Mouse (Mus musculus): ENCODE results near the gene Fam49a. TPM values are rescaled to one million over a fixed set of nuclear protein-coding genes. Genes with fewer than 3 reads are reported as not detected.
"Not testable (repeated sequence)": the region's sequence is repeated elsewhere in the genome, so short reads cannot be mapped to it uniquely, and the experiment has no call there.

The Fam49a gene
- total RNA-seq, 2 experiments from 2014 or later = 170 to 187 TPM

DNA sequence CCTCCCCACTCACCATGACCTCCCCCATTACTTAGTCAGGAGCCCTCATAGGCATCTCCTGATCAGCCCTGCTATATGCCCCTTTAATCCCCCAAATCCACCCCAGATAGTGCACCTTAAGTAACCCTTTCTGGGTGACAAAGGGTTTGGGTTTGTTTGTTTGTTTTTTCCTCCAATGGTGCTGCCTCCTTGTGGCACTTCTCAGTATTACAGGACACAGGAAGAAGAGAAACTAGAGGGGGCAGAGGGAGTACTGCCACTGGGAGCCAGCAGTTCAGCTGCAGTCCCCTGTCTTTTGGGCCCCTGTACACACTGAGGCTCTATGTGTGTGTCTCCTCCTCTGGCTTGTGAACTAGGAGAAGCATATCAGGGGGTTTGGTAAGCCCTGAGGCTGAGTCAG lies 51.5 kb downstream of the Fam49a start:
- no peak for DNase-seq (ENCODE audit: low spot score in 2 of 2)

DNA sequence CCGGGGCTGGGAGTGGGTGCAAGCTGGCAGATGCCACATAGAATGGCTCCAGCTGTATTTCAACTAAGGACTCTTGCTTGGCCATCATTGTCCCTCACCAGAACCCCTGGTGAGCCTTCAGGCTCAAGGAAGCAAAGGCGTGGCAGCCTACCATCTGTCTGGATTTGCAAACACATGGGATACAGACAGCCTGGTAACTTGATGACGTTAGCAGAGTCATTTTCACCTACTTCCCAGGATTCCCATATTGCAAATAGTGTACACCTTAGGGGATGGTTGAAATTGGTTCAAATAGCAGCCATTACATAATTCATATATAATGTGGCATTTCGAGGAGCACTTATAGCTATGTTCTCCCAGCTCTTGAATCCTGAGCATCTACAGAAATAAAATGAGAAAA lies 52.0 kb downstream of the Fam49a start:
- no peak for DNase-seq (ENCODE audit: low spot score in 2 of 2)

DNA sequence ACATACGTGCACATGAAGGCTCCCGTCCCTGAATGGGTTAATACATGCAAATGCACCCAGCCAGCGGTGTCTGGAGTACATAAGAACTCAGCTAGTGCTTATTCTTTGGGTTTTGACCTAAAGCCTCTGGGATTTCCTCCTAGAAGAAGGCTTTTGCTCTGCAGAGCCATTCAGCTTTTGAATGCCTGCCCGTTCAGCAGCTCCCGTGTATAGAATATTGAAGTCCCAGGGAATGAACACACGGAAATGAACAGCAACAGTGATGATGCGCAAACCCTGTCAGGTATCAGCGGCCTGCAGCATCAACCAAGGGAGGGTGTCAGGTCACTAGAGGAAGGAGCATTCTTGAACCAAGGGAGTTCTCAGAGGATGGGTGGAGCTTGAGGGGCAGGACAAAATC lies 52.4 kb downstream of the Fam49a start:
- DNase-seq (ENCODE audit: low spot score in 2 of 2) = no peak

DNA sequence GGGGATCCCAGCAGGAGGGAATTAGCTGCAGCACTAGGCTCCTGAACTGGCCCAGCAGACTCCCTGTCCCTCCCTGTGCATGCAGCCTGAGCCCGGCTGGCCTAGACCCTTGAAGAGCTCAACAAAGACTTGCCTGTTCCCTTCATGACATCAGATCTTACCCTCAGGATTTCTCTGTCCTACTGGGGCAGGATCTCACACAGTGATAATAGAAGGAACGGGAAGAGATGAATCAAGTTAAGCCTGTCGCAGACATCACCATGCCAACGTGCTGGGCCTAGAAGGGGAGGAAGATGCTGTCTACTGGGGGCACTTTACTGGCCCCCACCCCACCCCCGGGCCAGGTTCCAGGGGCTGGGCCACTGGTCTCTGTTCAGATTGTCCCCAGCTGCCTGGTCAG lies 53.1 kb downstream of the Fam49a start:
- no peak for DNase-seq (ENCODE audit: low spot score in 2 of 2)

DNA sequence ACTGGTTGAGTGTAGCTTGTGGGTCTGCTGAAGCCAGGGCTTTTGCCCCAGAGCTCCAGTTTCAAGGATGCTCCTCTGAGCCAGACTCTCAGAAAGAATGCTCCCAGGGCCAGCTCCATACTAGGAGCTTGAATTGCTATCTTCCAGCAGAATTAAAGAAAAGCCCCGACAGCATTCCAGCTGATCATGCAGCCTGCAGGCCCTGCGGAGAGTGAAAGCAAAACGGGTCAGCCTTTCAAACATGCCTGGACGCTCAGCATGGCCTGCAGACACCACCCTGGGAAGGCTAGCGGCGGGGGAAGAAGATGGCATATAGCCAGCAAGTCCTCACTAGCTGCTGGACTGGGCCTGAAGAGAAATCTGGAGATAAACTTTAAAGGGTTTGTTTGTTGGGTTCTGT lies 55.0 kb downstream of the Fam49a start:
- no peak for DNase-seq (ENCODE audit: low spot score in 2 of 2)

DNA sequence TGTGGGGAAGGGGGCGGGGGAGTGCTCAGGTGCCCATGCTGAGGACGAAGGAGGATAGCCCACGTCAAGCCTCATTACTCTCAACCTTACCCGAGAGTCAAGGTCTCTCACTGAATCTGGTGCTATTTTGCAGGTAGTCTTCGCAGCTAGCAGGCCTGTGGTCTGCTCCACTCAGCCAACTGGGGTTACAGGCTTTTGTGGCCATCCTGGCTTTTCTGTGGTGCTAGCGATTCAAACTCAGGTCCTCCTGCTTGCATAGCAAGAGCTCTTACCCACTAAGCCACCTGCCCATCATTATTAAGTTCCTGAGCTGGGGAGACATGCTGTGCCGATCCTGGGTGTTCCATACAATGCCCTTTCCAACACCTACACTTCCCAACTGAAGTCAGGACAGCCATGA lies 55.7 kb downstream of the Fam49a start:
- DNase-seq (ENCODE audit: low spot score in 2 of 2) = no peak

DNA sequence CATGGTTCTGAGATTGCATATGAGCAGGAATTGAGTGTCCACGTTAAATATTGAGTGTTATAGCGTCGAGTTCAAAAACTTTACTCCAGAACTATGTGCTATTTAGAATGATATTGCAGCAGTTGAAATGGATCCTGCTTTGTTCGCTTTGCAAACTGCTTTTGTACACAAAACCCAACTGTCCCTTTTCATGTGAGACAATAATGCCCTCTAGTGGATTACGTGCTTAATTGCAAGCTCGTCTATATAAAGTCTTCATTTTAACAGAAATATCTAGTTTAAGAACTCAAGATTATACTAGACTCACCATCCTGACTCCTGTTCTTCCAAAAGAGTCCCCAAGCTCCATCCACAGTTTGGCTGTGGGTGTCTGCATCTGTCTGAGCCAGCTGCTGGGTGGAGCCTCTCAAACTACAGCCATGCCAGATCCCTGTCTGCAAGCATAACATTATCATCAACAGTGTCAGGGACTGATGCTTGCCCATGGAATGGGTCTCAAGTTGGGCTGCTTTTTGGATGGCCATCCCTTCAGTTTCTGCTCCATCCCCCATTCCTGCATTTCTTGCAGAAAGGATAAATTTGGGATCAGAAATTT lies 56.3 kb downstream of the Fam49a start:
- DNase-seq (ENCODE audit: low spot score in 2 of 2) = peak in 1 of 2 experiments; percentile 57

DNA sequence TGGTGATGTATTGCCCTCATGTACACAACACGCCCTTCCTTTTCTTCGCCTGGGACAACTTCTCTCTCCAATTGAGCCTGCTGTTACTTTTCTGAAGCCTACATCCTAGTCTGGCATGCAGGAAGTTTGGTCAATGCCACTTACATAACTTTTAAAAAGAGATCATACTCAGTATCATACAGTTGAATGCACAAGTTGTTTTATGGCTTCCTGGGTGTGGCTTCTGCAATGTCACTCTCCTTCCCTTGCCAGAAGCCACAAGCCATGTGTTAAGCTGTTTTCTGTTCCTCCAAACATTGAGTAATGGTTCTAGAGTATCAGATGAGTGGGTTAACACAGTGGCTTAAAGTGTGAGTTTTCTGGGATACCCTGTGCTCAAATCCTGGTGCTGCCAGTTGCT lies 58.8 kb downstream of the Fam49a start:
- DNase-seq (ENCODE audit: low spot score in 2 of 2) = no peak

DNA sequence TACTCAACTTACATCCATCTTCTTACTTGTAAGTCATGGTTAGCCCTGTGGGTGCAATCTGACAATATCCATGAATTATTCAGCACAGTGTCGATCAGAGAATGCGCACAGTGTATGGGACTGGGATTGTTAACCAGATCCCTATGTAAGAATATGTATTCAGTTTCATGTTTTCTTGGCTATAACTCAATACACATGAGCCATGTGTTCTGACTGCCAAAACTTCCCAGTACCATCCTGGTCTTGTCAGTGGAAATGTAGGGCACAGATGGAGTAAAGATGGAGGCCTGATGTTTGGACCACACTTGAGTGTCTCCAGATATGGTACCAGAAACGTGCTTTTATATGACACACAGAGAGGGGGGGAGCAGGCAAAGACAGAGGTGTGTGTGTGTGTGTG lies 59.2 kb downstream of the Fam49a start:
- no peak for DNase-seq (ENCODE audit: low spot score in 2 of 2)

DNA sequence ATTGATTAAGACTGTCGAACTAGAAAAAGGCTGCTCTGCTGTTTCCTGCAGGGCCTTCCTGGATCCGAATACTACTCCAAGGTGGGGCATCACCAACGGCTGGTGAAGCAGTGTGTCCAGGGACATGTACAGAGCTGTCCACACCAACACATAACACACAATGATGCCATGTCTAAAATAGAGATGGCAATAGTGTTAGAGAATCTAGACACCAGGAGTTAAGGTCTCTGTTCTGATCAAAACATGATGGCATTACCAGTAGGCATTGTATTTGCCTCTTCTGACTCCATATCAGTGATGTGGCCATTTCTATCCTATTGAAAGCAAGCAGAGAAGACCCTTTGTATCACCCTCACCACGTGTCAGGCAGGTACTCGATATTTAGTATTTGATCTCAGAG lies 61.1 kb downstream of the Fam49a start:
- no peak for DNase-seq (ENCODE audit: low spot score in 2 of 2)

DNA sequence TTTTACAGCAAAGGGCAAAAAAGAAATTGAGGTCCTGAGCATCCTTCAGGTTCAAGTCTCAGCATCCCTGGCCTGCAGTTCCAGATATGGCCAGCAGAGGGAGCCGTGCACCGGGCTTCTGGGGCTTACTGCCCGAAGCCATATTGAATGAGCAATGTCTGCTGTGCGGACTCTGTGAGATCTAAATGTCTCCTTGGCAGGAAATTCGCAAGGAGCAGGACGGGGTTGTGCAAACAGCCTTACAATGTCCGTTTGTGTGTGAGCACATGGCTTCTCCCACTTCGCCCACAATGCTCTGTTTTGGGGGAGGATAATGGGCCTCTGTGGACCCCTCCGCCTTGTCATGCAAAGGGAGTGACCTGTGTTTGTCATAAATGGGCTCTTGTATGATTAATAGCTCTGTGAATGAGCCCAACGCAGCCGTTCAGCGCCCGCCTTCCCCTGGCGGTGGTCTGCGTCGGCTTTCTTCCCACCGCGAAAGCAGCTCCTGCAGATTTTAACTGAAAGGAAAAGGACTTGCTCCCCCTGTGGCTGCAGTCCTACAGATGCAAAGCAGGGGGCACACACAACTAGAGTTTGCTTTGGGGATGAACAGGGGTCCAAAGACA lies 61.8 kb downstream of the Fam49a start:
- peak; percentile 86 to 95 for DNase-seq (ENCODE audit: low spot score in 2 of 2)

DNA sequence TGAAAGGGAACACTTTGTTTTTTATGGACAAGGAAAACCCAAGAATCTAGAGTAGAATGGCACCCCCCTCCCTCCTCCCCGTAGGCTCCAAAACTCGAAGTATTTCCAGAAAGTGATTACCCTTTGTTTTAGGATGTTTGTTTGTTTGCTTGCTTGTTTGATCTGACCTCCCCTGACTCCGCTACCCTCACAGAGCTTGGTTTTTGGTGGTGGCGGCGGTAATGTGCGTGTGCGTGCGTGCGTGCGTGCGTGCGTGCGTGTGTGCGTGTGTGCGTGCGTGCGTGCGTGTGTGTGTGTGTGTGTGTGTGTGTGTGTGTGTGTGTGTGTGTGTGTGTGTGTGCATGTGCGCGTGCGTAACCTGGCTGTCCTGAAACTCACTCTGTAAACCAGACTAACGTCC lies 62.3 kb downstream of the Fam49a start:
- not testable (repeated sequence) for DNase-seq (ENCODE audit: low spot score in 2 of 2)

DNA sequence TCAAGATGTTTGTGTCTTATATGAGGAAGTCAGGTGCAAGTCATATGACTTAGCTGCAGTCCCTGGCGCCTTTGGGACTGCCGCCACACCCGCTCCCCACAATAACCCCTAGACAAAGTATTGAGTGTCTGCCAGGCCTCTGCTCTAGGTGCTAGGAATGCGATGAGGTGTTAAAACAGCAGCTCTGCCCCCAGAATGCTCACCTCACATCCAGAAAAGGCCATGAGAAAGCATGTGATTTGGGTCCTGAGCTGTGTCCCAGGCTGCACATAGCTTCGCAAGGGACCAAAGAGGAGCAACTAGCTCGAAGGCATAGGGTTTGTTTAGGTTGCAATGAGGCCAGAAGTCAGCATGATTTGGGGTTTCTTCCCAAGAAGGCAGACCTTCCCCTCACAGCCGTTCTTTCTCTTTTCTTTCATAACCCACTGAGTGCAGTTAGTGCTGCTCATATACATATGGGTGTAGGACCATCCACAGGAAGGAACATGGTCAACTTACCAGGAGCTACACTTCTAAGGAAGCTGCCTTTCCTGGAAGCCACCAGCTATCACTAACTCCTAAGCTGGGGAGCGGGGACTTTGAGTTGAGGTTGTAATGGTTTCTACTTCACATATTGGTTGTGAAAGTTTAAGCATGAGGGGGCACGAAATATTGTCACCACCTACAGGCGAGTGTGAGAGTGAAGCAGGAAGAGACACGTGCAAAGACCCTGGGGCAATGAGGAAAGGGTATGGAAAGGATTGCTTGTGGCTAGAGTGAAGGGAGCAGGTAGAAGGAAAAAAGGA lies 71.8 kb downstream of the Fam49a start:
- DNase-seq (ENCODE audit: low spot score in 2 of 2) = no peak

DNA sequence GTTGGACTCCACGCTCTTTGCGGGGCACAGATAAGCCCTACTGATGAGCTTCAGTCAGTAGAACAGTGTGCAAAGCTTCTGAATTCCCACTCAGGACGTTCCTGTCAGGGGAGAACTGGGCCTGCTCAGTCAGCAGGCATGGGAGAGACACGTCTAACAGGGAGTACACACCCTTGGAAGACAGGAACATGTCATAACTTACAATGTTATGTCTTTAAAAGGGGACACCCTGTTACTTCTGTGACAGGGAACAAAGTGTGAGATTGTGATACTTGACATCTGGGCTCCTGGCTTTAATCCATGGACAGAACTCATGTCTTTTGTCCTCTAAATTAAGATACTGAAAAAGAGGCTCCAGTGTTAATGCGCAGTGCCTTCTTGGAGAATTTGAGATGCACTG lies 72.5 kb downstream of the Fam49a start:
- no peak for DNase-seq (ENCODE audit: low spot score in 2 of 2)

DNA sequence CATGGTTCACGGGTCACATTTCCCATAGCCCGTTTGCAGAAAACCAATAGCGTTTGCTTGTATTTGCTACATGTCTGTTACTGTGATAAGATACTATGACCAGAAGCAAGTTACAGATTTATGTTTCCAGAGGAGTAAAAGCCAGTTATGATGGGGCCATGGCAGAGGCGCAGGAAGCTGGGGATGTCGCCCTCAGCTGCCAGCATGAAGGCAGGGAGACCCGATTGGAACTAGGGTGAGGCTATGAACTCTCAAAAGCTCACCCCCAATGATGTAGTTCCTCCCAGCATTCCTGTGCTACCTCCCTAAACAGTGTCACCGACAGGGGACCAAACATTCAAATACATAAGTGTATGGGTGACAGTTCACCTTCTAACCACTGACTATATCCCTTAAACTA lies 73.6 kb downstream of the Fam49a start:
- DNase-seq (ENCODE audit: low spot score in 2 of 2) = no peak

DNA sequence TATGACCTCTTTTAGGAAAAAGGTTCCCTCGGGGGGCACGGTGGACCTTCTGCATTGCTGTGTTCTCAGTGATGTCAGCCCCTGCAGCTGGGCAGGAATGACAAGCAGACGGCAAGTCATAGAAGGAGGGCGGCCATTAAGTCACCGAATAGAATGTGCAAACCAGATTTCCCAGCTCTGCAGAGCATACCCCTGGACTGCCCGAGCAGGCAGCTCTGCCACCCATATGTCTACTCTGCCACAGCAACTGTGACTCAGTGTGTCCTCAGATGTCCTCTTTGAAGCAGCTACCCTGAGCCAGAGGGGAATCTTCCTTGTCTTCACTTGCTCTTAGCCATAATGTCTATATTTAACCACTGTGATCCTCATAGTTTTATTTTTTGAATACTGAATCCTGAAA lies 75.4 kb downstream of the Fam49a start:
- peak in 1 of 2 experiments; percentile 47 for DNase-seq (ENCODE audit: low spot score in 2 of 2)

DNA sequence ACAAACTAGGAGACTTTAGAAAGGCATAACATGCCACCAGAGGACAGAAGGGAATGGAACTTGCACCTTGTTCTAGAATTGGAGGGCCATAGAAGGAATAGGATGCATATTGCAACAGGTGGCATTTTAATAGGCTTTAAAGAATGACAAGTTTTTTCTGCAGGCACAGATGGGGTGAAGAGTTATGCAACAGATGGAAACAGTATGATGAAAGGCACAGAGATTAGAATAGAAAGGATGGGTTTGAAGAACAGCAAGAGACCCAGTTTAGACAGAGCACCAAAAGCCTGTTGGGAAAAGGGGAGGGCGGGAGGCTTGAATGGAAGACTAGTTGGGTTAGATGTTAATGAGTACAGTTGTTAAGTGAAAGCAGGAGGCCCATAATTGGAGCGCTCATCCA lies 81.4 kb downstream of the Fam49a start:
- DNase-seq (ENCODE audit: low spot score in 2 of 2) = peak; percentile 45 to 81

DNA sequence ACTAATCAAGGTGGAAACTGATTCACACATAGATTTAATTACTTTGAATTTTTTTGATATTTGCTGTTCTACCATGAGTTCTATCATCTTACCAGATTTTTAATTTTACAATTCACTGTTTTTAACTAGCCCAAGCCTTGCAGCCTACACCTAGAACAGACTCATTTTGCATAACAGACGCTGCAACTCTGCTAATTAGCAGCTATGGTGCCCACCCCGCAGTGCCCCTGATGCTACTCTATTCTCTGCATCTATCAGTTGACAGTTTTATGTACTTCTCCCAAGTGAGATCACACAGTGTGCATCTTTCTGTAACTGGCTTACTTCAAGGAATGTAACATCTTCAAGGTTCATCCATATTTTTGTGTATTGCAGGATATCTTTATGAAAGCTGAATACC lies 86.7 kb downstream of the Fam49a start:
- peak in 1 of 2 experiments; percentile 56 for DNase-seq (ENCODE audit: low spot score in 2 of 2)

DNA sequence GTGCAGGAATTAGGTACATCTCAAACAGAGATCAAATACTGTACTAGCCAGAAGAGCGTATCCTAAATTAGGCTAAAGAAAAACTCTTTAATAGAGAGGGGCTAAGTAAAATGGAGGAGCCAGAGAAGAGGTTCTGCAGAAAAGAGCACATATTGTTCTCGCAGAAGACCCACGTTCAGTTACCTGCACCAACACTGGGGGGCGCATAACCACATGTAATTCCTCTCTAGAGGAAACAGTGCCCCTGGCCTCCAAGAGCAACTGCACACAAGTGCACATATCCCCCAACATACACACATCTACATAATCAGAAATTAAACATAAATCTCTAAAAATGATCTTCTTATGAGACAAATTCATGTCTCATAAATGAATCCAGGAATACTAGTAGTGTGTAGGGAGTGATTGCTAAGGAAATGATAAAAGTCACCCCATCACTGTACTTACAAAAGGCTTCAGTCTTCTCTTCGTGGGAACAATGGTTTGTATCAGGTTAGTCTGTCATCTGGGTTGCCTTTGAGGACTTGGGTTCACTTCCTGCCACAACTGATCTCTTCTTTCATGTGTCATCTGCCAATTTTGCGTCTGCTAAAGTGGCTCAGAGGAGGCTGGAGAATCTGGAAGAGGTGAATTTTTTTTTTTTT lies 87.8 kb downstream of the Fam49a start:
- DNase-seq (ENCODE audit: low spot score in 2 of 2) = no peak

DNA sequence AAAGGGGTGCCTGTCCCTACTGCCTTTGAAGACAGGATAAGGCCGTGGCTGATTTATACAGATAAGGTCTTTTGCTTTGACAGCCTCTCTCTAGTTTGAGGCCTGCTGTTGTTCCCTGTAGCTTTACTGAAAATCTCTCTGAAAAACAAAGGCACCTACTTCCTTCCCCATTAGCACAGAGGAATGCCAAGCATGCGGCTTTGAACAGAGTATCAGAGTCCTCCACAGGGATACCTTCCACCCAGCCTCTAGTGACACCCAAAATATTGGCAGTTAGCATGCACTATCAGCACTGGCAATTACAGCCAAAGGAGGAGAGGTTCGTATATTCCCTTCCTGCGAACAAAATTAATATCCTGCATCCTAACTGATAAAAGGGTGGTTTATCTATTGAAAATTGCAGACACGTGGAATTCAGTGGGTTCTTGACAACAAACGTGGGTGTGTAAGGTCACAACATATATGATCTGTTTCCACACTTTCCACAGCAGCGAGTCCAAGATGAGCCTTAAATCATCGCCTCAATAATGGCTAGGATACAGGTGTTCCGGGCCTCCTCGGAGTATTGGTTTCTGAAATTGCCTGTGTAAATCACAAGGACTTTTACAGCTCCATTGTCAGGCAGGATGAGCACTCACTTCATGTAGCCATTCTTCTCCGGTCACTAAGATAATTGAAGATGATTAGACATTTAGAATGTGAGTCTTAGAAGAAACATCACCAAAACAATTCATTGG lies 90.0 kb downstream of the Fam49a start:
- DNase-seq (ENCODE audit: low spot score in 2 of 2) = no peak

DNA sequence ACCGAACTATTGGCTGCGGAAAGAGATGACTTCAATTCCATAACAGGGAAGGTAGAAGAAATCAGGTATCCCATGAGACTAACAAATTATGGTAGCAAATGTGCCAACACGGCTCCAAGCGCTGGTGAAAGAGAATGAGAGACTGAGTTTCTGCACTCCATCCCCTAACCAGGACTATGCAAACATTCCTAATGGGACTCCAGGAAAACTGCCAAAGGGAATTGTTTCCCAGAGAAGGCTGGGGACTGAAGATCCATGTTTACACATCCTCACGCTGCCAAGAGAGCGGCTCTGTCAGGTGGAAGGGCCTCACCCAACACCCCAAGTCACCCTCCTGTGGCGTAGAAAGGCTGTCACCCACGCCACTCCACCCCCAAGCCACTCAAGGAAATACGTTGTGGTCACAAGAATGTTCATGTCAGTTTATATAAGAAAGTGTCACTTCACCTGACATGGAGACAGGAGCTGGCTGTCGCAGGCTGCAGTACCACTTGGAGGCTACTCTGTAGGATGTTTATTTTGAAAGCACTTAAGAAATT lies 92.2 kb downstream of the Fam49a start:
- no peak for DNase-seq (ENCODE audit: low spot score in 2 of 2)

Measured in layer of hippocampus, adult 18-20 months (tissue).